Mouse (Mus musculus) erythroblast, embryonic 14.5 days (primary cell): ENCODE measurements around the gene Specc1.

ENCODE experiments used
- GATA1 ChIP-seq: IDR thresholded peaks from 2 replicates; pipeline ENCODE4 v1.6.1; 2012; ENCODE audit warnings: low read length, inconsistent platforms, mixed read lengths
- TAL1 ChIP-seq: IDR thresholded peaks from 3 replicates; pipeline ENCODE4 v1.6.1; 2012; ENCODE audit warnings: low read length, inconsistent platforms, mixed read lengths

- TF ChIP-seq TAL1 (no peak), GATA1 (no peak)
Observed at GRCm38 (mm10) chr11:62107272-62107836, 150.8 kb downstream of the Specc1 start.
